Mouse (Mus musculus) ES-E14 (cell line): ENCODE measurements around the gene Upk2. TPM values are rescaled to one million over a fixed set of nuclear protein-coding genes. Genes with fewer than 3 reads are reported as not detected.

Source experiments
- DNase-seq: peaks from one replicate; pipeline ENCODE4 v3.0.0-alpha.2; 2013; ENCODE audit warnings: low read depth, low spot score
- H3K27ac ChIP-seq: 2 replicates; pipeline ENCODE4 v1.5.1; 2012; ENCODE audit warnings: low read depth, mild to moderate bottlenecking, low read length, moderate library complexity, mixed read lengths; ENCODE audit not compliant: poor library complexity, insufficient read depth, severe bottlenecking
- H3K36me3 ChIP-seq: 2 replicates; pipeline ENCODE4 v1.6.1; 2012; ENCODE audit warnings: mild to moderate bottlenecking, low read length, moderate library complexity, mixed read lengths; ENCODE audit not compliant: control insufficient read depth, poor library complexity, insufficient read depth, severe bottlenecking
- H3K4me1 ChIP-seq, 2 experiments: fragments of 150-350 bp in 1 of 2; sonication (generic) in 1 of 2; 2 replicates each; pipeline ENCODE4 v1.6.1; 2012; ENCODE audit warnings: low read length in 2 of 2, mild to moderate bottlenecking in 1 of 2, mixed read lengths in 1 of 2; ENCODE audit not compliant: control insufficient read depth in 2 of 2, insufficient read depth in 2 of 2, poor library complexity in 1 of 2
- H3K4me3 ChIP-seq, 2 experiments: fragments of 150-350 bp in 1 of 2; sonication (generic) in 1 of 2; 2 replicates each; pipeline ENCODE4 v1.5.1; 2012; ENCODE audit warnings: low read length in 2 of 2, low read depth in 1 of 2, mild to moderate bottlenecking in 1 of 2, mixed read lengths in 1 of 2; ENCODE audit not compliant: insufficient read depth in 1 of 2, poor library complexity in 1 of 2, severe bottlenecking in 1 of 2
- H3K9ac ChIP-seq: 2 replicates; pipeline ENCODE4 v1.6.1; 2012; ENCODE audit warnings: low read depth, mild to moderate bottlenecking, low read length, mixed read lengths; ENCODE audit not compliant: poor library complexity, insufficient read depth, severe bottlenecking
- H3K9me3 ChIP-seq: fragments of 150-350 bp; sonication (generic); 2 replicates; pipeline ENCODE4 v1.6.1; 2012; ENCODE audit warnings: low read depth, mild to moderate bottlenecking, low read length; ENCODE audit not compliant: control insufficient read depth, insufficient read depth
- CHD2 ChIP-seq: IDR thresholded peaks from 2 replicates; pipeline ENCODE4 v1.6.1; 2014; ENCODE audit warnings: mild to moderate bottlenecking, low read depth, low read length, inconsistent platforms
- HCFC1 ChIP-seq: IDR thresholded peaks from 2 replicates; pipeline ENCODE4 v1.6.1; 2012; ENCODE audit warnings: low read length, inconsistent platforms, borderline replicate concordance; ENCODE audit not compliant: insufficient read depth
- MAFK ChIP-seq: IDR thresholded peaks from 2 replicates; pipeline ENCODE4 v1.6.1; 2014; ENCODE audit warnings: mild to moderate bottlenecking, low read depth, low read length, inconsistent platforms; ENCODE audit not compliant: insufficient read depth
- ZC3H11A ChIP-seq: IDR thresholded peaks from 2 replicates; pipeline ENCODE4 v1.6.1; 2012; ENCODE audit warnings: low read depth, mild to moderate bottlenecking, inconsistent platforms, low read length, borderline replicate concordance
- ZNF384 ChIP-seq: IDR thresholded peaks from 2 replicates; pipeline ENCODE4 v1.6.1; 2012; ENCODE audit warnings: low read depth, low read length, inconsistent platforms
- in situ Hi-C, 2 experiments: fragments of 600-800 bp; cut with MboI; formaldehyde crosslinking; loops; one replicate each; pipeline ENCODE4 v1.15.1; 2025; ENCODE audit warnings: low sequenced_read_pairs in 2 of 2, inconsistent platforms in 1 of 2; ENCODE audit not compliant: unreplicated experiment in 2 of 2
- total RNA-seq: library from RNA; depleted of rRNA; stranded (reverse); fragments of 300-350 nt; gene quantifications from 2 replicates; pipeline ENCODE4 v1.2.3, GENCODE M21; 2012; rRNA removed

Upk2 gene
- total RNA-seq, 1 experiment: 0.31 TPM

GRCm38 (mm10) chr9:44405011-44405410, 49.8 kb downstream of the Upk2 start:
- in situ Hi-C loops: no loop called here
- H3K9ac ChIP-seq: no peak overlapping the region
- TF ChIP-seq HCFC1 (no peak), ZC3H11A (no peak), MAFK (no peak), ZNF384 (no peak), CHD2 (no peak)

More at GRCm38 (mm10) chr9:44405011-44405410, 49.8 kb downstream of the Upk2 start:
- H3K27ac ChIP-seq: no peak overlapping the region
- no peak for DNase-seq
- H3K9me3 ChIP-seq: no peaks in the 10 kb centered on the region
- H3K4me3 ChIP-seq: no peak overlapping the region
- peaks cover 0 to 3% of the 10 kb centered on the region in 2 experiments; a peak in 1 of 4 replicates for H3K4me1 ChIP-seq
- peaks cover 26% of the 10 kb centered on the region for H3K36me3 ChIP-seq

Other genes with a start within 250 kb of the Upk2 start
- gene Cbl, start 220.9 kb downstream of the Upk2 start, total RNA-seq: 17.3 and 20.0 TPM in 2 replicates
- gene Ccdc153, start 214.3 kb downstream of the Upk2 start, total RNA-seq: not detected in 2 replicates
- 0.32 and 1.1 TPM in 2 replicates for gene Pdzd3, start 203.5 kb downstream of the Upk2 start, total RNA-seq
- gene Nlrx1, start 186.4 kb downstream of the Upk2 start, total RNA-seq: 0.63 and 1.1 TPM in 2 replicates
- 0.45 and 0.53 TPM in 2 replicates for gene Abcg4, start 166.4 kb downstream of the Upk2 start, total RNA-seq
- 29.1 and 38.3 TPM in 2 replicates for gene Hinfp, start 149.3 kb downstream of the Upk2 start, total RNA-seq
- gene C2cd2l, start 134.7 kb downstream of the Upk2 start, total RNA-seq: 9.0 and 13.9 TPM in 2 replicates
- gene Dpagt1, start 129.0 kb downstream of the Upk2 start, total RNA-seq: 16.3 and 17.9 TPM in 2 replicates
- 967 and 1,137 TPM in 2 replicates for gene H2afx, start 120.3 kb downstream of the Upk2 start, total RNA-seq
- 69.9 and 71.3 TPM in 2 replicates for gene Hmbs, start 110.7 kb downstream of the Upk2 start, total RNA-seq
- 35.0 and 35.8 TPM in 2 replicates for gene Vps11, start 93.3 kb downstream of the Upk2 start, total RNA-seq
- 246 and 320 TPM in 2 replicates for gene Hyou1, start 75.5 kb downstream of the Upk2 start, total RNA-seq
- gene Slc37a4, start 58.1 kb downstream of the Upk2 start, total RNA-seq: 9.8 and 10.0 TPM in 2 replicates
- gene Rps25, start 47.8 kb downstream of the Upk2 start, total RNA-seq: 1,792 and 2,115 TPM in 2 replicates
- gene Trappc4, start 47.4 kb downstream of the Upk2 start, total RNA-seq: 88.2 and 95.1 TPM in 2 replicates
- gene Ccdc84, start 36.4 kb downstream of the Upk2 start, total RNA-seq: 38.3 and 57.0 TPM in 2 replicates
- gene Foxr1, start 13.8 kb downstream of the Upk2 start, total RNA-seq: 0.79 and 1.9 TPM in 2 replicates
- 4.9 and 6.7 TPM in 2 replicates for gene Bcl9l, start 27.8 kb upstream of the Upk2 start, total RNA-seq
- gene Cxcr5, start 106.9 kb upstream of the Upk2 start, total RNA-seq: 0.21 and 0.31 TPM in 2 replicates
- gene Ddx6, start 149.9 kb upstream of the Upk2 start, total RNA-seq: 34.9 and 52.7 TPM in 2 replicates
- not detected in 2 replicates for gene Treh, start 218.3 kb upstream of the Upk2 start, total RNA-seq